Comparison of ENCODE assay signal across 15 mouse cellular contexts in the genomic region with DNA sequence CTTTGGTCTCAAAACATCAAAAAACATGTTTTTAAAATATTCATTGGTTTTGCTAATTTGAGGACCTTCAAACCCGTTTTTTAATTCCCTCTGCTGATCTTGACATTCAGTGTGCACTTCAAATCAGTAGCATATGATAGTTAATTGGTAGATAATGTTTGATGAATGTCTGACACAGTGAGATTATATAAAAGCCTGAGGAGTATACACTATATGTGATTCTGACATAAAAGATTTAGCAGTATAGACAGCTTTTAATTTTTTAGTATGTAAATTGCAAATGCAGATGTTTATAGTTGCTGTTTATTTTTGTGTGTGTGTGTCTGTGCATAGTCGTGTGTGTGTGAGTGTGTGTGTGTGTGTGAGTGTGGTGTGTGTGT.
"Had no signal": no experiment of that assay in that cellular context is flagged by ENCODE, and none has a peak within 500 bp of the region (broad histone marks: within the 10 kb centered on the region; RNA-seq: fewer than 3 reads in every experiment).

No protein-coding gene starts in this region.

- H3K36me3 ChIP-seq: neural tube, embryonic 13.5 days; neural tube, embryonic 15.5 days; stomach, embryonic 15.5 days had no signal

- H3K4me3 ChIP-seq: neural tube, embryonic 13.5 days; neural tube, embryonic 15.5 days; stomach, embryonic 15.5 days had no signal

- H3K27ac ChIP-seq: neural tube, embryonic 13.5 days; neural tube, embryonic 15.5 days; stomach, embryonic 15.5 days; stomach, postnatal 0 days had no signal

- DNase-seq: right cerebral cortex, adult 18-20 months; right cerebral cortex, postnatal 14 days; right cerebral cortex, postnatal 25 days; right cerebral cortex, postnatal 4 days; spleen, adult 18-20 months; thymus, adult 18-20 months; thymus, adult 2 months; thymus, postnatal 14 days; thymus, postnatal 25 days; thymus, postnatal 36 days; thymus, postnatal 4 days had no signal

- H3K9me3 ChIP-seq: neural tube, embryonic 13.5 days; neural tube, embryonic 15.5 days; stomach, embryonic 15.5 days had no signal

- H3K4me1 ChIP-seq: neural tube, embryonic 13.5 days; neural tube, embryonic 15.5 days; stomach, embryonic 15.5 days had no signal

- H3K9ac ChIP-seq: neural tube, embryonic 13.5 days; neural tube, embryonic 15.5 days; stomach, embryonic 15.5 days had no signal

- H3K4me2 ChIP-seq: neural tube, embryonic 13.5 days; neural tube, embryonic 15.5 days; stomach, embryonic 15.5 days had no signal

- H3K27me3 ChIP-seq: neural tube, embryonic 13.5 days; neural tube, embryonic 15.5 days; stomach, embryonic 15.5 days had no signal
